Mouse (Mus musculus): Measurements from ENCODE around the gene Dph2. TPM values are rescaled to one million over a fixed set of nuclear protein-coding genes. Genes with fewer than 3 reads are reported as not detected.

The Dph2 gene
- total RNA-seq, 2 experiments from 2014 or later, result 3.1 to 3.2 TPM

- no peak for DNase-seq (ENCODE audit: low spot score)
Measured at GRCm38 (mm10) chr4:117912685-117913273, 20.9 kb upstream of the Dph2 start.

GRCm38 (mm10) chr4:117912131-117912561, 20.3 kb upstream of the Dph2 start:
- no peak for DNase-seq (ENCODE audit: low spot score)

GRCm38 (mm10) chr4:117908834-117909453, 17.1 kb upstream of the Dph2 start:
- DNase-seq (ENCODE audit: low spot score), result no peak

- DNase-seq (ENCODE audit: low spot score), result peak; percentile 84
Measured at GRCm38 (mm10) chr4:117906196-117906595, 14.4 kb upstream of the Dph2 start.

GRCm38 (mm10) chr4:117904761-117905160, 12.9 kb upstream of the Dph2 start:
- DNase-seq (ENCODE audit: low spot score), result no peak

- no peak for DNase-seq (ENCODE audit: low spot score)
Measured at GRCm38 (mm10) chr4:117904094-117904493, 12.3 kb upstream of the Dph2 start.

- DNase-seq (ENCODE audit: low spot score), result no peak
Measured at GRCm38 (mm10) chr4:117898111-117898510, 6.3 kb upstream of the Dph2 start.

- no peak for DNase-seq (ENCODE audit: low spot score)
Measured at GRCm38 (mm10) chr4:117896031-117896430, 4.2 kb upstream of the Dph2 start.

GRCm38 (mm10) chr4:117895339-117895738, 3.5 kb upstream of the Dph2 start:
- DNase-seq (ENCODE audit: low spot score), result no peak

GRCm38 (mm10) chr4:117894601-117895000, 2.8 kb upstream of the Dph2 start:
- no peak for DNase-seq (ENCODE audit: low spot score)

GRCm38 (mm10) chr4:117893376-117893775, 1.5 kb upstream of the Dph2 start:
- DNase-seq (ENCODE audit: low spot score), result no peak

GRCm38 (mm10) chr4:117890750-117891149, 1.1 kb downstream of the Dph2 start:
- DNase-seq (ENCODE audit: low spot score), result no peak

- no peak for DNase-seq (ENCODE audit: low spot score)
Measured at GRCm38 (mm10) chr4:117890031-117890430, 1.8 kb downstream of the Dph2 start.

GRCm38 (mm10) chr4:117889471-117889870, 2.4 kb downstream of the Dph2 start:
- no peak for DNase-seq (ENCODE audit: low spot score)

GRCm38 (mm10) chr4:117887920-117888319, 3.9 kb downstream of the Dph2 start:
- DNase-seq (ENCODE audit: low spot score), result no peak

GRCm38 (mm10) chr4:117887133-117887532, 4.7 kb downstream of the Dph2 start, which contains the start of gene Atp6v0b:
TSS of gene Atp6v0b (minus strand) at chr4:117887333.
- peak; percentile 94 for DNase-seq (ENCODE audit: low spot score)

GRCm38 (mm10) chr4:117886644-117887043, 5.2 kb downstream of the Dph2 start:
- DNase-seq (ENCODE audit: low spot score), result no peak

- no peak for DNase-seq (ENCODE audit: low spot score)
Measured at GRCm38 (mm10) chr4:117885994-117886393, 5.8 kb downstream of the Dph2 start.

GRCm38 (mm10) chr4:117885093-117885492, 6.7 kb downstream of the Dph2 start:
- DNase-seq (ENCODE audit: low spot score), result no peak

GRCm38 (mm10) chr4:117884146-117884545, 7.7 kb downstream of the Dph2 start:
- DNase-seq (ENCODE audit: low spot score), result no peak

- no peak for DNase-seq (ENCODE audit: low spot score)
Measured at GRCm38 (mm10) chr4:117882701-117883691, 8.8 kb downstream of the Dph2 start, which contains the start of gene B4galt2. TSS of gene B4galt2 (minus strand) at chr4:117883487.

GRCm38 (mm10) chr4:117878703-117879102, 13.1 kb downstream of the Dph2 start:
- DNase-seq (ENCODE audit: low spot score), result no peak
